Mouse (Mus musculus) midbrain, embryonic 11.5 days (tissue): ENCODE data around the gene Htra2. TPM values are rescaled to one million over a fixed set of nuclear protein-coding genes. Genes with fewer than 3 reads are reported as not detected.

Experiments
- ATAC-seq: fragments of 200-750 bp; cut with Nextera tagmentation; 2 replicates; pipeline ENCODE4 v1.8.0; 2017; ENCODE audit warnings: moderate TSS enrichment, moderate library complexity; ENCODE audit not compliant: low FRiP score
- DNase-seq: peaks from one replicate; pipeline ENCODE4 v3.0.0; 2015; ENCODE audit warnings: low spot score; ENCODE audit errors: missing footprints
- H3K27ac ChIP-seq: fragments of 300-500 bp; sonication (generic); 2 replicates; pipeline ENCODE4 v1.5.1; 2014; ENCODE audit warnings: low read depth, low read length
- H3K27me3 ChIP-seq: fragments of 300-500 bp; sonication (generic); 2 replicates; pipeline ENCODE4 v1.6.1; 2014; ENCODE audit warnings: mild to moderate bottlenecking, low read length, moderate library complexity, mixed read lengths; ENCODE audit not compliant: control insufficient read depth, insufficient read depth
- H3K36me3 ChIP-seq: fragments of 300-500 bp; sonication (generic); 2 replicates; pipeline ENCODE4 v1.6.1; 2014; ENCODE audit warnings: mild to moderate bottlenecking, low read length, moderate library complexity, mixed read lengths; ENCODE audit not compliant: control insufficient read depth, insufficient read depth
- H3K4me1 ChIP-seq: fragments of 300-500 bp; sonication (generic); 2 replicates; pipeline ENCODE4 v1.6.1; 2014; ENCODE audit warnings: low read length; ENCODE audit not compliant: control insufficient read depth, insufficient read depth
- H3K4me2 ChIP-seq: fragments of 300-500 bp; sonication (generic); 2 replicates; pipeline ENCODE4 v1.6.1; 2014; ENCODE audit warnings: mild to moderate bottlenecking, moderate library complexity
- H3K4me3 ChIP-seq: fragments of 300-500 bp; sonication (generic); 2 replicates; pipeline ENCODE4 v1.5.1; 2014; ENCODE audit warnings: low read depth, low read length
- H3K9ac ChIP-seq: fragments of 300-500 bp; sonication (generic); 2 replicates; pipeline ENCODE4 v1.6.1; 2014; ENCODE audit warnings: low read length
- H3K9me3 ChIP-seq: fragments of 300-500 bp; sonication (generic); 2 replicates; pipeline ENCODE4 v1.6.1; 2016; ENCODE audit warnings: low read length; ENCODE audit not compliant: control insufficient read depth
- WGBS: fragments of 180-500 bp; shearing (Covaris S2); extraction: QIAGEN DNeasy Blood & Tissue Kit; methylation state at CpG from one replicate; pipeline ENCODE4 v1.1.7; 2014; 5-methylcytosine and 5-hydroxymethylcytosine counted together
- polyA plus RNA-seq: library from polyadenylated mRNA; unstranded; fragments of >200 nt; fragmentation: Nextera tagmentation; extraction: Ambion mirVana; gene quantifications from 2 replicates; pipeline ENCODE4 v1.2.1, GENCODE M21; 2014

Gene Htra2
- polyA plus RNA-seq, result 28.2 and 30.0 TPM in 2 replicates

GRCm38 (mm10) chr6:83054871-83055431 is at the start of gene Htra2:
Gene Htra2 (minus strand): TSS chr6:83055273.
- peak; percentile 8; the same call in 1 of the 2 replicates for ATAC-seq
- Histone ChIP-seq H3K27ac (peak within 1 kb of the TSS; percentile 80), H3K9ac (peak within 1 kb of the TSS; percentile 93), H3K27me3 (no peaks in the 10 kb centered on the region), H3K4me2 (peak within 1 kb of the TSS; percentile 97), H3K36me3 (peaks cover 5% of the 10 kb centered on the region; the same call in 1 of the 2 replicates), H3K4me1 (peaks cover 21% of the 10 kb centered on the region), H3K4me3 (peak within 1 kb of the TSS; percentile 97), H3K9me3 (no peaks in the 10 kb centered on the region)
- DNase-seq, result no peak
- WGBS, result under 1% methylated on average over 49 of the region's 50 CpGs

GRCm38 (mm10) chr6:83104158-83104557 is 49.1 kb upstream of the Htra2 start:
- Histone ChIP-seq H3K9ac (no peak overlapping the region), H3K9me3 (no peaks in the 10 kb centered on the region), H3K4me1 (peaks cover 21% of the 10 kb centered on the region), H3K4me2 (no peak overlapping the region), H3K27ac (no peak overlapping the region), H3K4me3 (no peak overlapping the region), H3K36me3 (no peaks in the 10 kb centered on the region), H3K27me3 (peaks cover 9% of the 10 kb centered on the region; the same call in 1 of the 2 replicates)
- 78% methylated on average over 4 of the region's 4 CpGs for WGBS
- DNase-seq (no peak), ATAC-seq (no peak)

GRCm38 (mm10) chr6:83103130-83103650 is 48.1 kb upstream of the Htra2 start:
- Histone ChIP-seq H3K4me2 (peak overlapping the region; percentile 99; the same call in 1 of the 2 replicates), H3K9ac (peak overlapping the region; percentile 5; the same call in 1 of the 2 replicates), H3K27ac (no peak overlapping the region), H3K9me3 (no peaks in the 10 kb centered on the region), H3K36me3 (no peaks in the 10 kb centered on the region), H3K27me3 (peaks cover 9% of the 10 kb centered on the region; the same call in 1 of the 2 replicates), H3K4me3 (no peak overlapping the region), H3K4me1 (peaks cover 18% of the 10 kb centered on the region)
- DNase-seq (no peak), ATAC-seq (no peak)
- WGBS, result 47% methylated on average over 11 of the region's 11 CpGs

- Histone ChIP-seq H3K4me3 (peak overlapping the region; percentile 72), H3K9me3 (no peaks in the 10 kb centered on the region), H3K4me2 (peak overlapping the region; percentile 99), H3K9ac (peak overlapping the region; percentile 75), H3K27ac (peak overlapping the region; percentile 58), H3K27me3 (peaks cover 9% of the 10 kb centered on the region; the same call in 1 of the 2 replicates), H3K36me3 (no peaks in the 10 kb centered on the region), H3K4me1 (peaks cover 13% of the 10 kb centered on the region)
- ATAC-seq, result peak; percentile 80
- WGBS, result under 1% methylated on average over 74 of the region's 74 CpGs
- DNase-seq, result peak; percentile 98
Measured at GRCm38 (mm10) chr6:83101688-83102556, 46.8 kb upstream of the Htra2 start.

- Histone ChIP-seq H3K9ac (peak within 1 kb of the TSS; percentile 75), H3K27ac (peak within 1 kb of the TSS; percentile 58), H3K27me3 (peaks cover 9% of the 10 kb centered on the region; the same call in 1 of the 2 replicates), H3K4me2 (peak within 1 kb of the TSS; percentile 99), H3K4me3 (peak within 1 kb of the TSS; percentile 72), H3K9me3 (no peaks in the 10 kb centered on the region), H3K4me1 (peaks cover 13% of the 10 kb centered on the region), H3K36me3 (no peaks in the 10 kb centered on the region)
- DNase-seq (peak; percentile 96), ATAC-seq (peak; percentile 87)
- under 1% methylated on average over 25 of the region's 25 CpGs for WGBS
Measured at GRCm38 (mm10) chr6:83101316-83101687, 46.2 kb upstream of the Htra2 start, which contains the start of the genes Ccdc142 and Gm42688. Gene Ccdc142 (plus strand): TSS chr6:83101601. Gene Gm42688 (plus strand): TSS chr6:83101617.

- peaks cover 11% of the 10 kb centered on the region for H3K4me1 ChIP-seq
- ATAC-seq (no peak), DNase-seq (no peak)
- peaks cover 7% of the 10 kb centered on the region; the same call in 1 of the 2 replicates for H3K27me3 ChIP-seq
- H3K4me3 ChIP-seq, result no peak overlapping the region
- H3K4me2 ChIP-seq, result no peak overlapping the region
- no peaks in the 10 kb centered on the region for H3K9me3 ChIP-seq
- H3K27ac ChIP-seq, result no peak overlapping the region
- WGBS, result 69% methylated on average over 2 of the region's 2 CpGs
- H3K9ac ChIP-seq, result no peak overlapping the region
- H3K36me3 ChIP-seq, result no peaks in the 10 kb centered on the region
Measured at GRCm38 (mm10) chr6:83098411-83098810, 43.3 kb upstream of the Htra2 start.

GRCm38 (mm10) chr6:83095968-83096367 is 40.9 kb upstream of the Htra2 start:
- Histone ChIP-seq H3K9ac (no peak overlapping the region), H3K9me3 (no peaks in the 10 kb centered on the region), H3K27me3 (no peaks in the 10 kb centered on the region; the same call in 1 of the 2 replicates), H3K4me1 (no peaks in the 10 kb centered on the region), H3K36me3 (no peaks in the 10 kb centered on the region), H3K27ac (no peak overlapping the region), H3K4me3 (no peak overlapping the region), H3K4me2 (no peak overlapping the region)
- WGBS, result 42% methylated on average over 6 of the region's 6 CpGs
- DNase-seq, result no peak
- no peak for ATAC-seq

- Histone ChIP-seq H3K4me2 (no peak overlapping the region), H3K27me3 (peaks cover 19% of the 10 kb centered on the region)
- WGBS, result 47% methylated on average over 6 of the region's 6 CpGs
Measured at GRCm38 (mm10) chr6:83092416-83093127, 37.5 kb upstream of the Htra2 start.

More at GRCm38 (mm10) chr6:83092416-83093127, 37.5 kb upstream of the Htra2 start:
- DNase-seq (no peak), ATAC-seq (no peak)
- Histone ChIP-seq H3K36me3 (no peaks in the 10 kb centered on the region), H3K9ac (no peak overlapping the region), H3K4me3 (no peak overlapping the region), H3K27ac (no peak overlapping the region), H3K9me3 (no peaks in the 10 kb centered on the region), H3K4me1 (0 out of 2 replicates have a peak, but pooled peaks cover 2% of the 10 kb centered on the region)
